Mouse (Mus musculus): ENCODE measurements around the gene Mat1a.
A peak's percentile ranks its signal among the peaks of the same experiment; 100 is the strongest.

The Mat1a gene

DNA sequence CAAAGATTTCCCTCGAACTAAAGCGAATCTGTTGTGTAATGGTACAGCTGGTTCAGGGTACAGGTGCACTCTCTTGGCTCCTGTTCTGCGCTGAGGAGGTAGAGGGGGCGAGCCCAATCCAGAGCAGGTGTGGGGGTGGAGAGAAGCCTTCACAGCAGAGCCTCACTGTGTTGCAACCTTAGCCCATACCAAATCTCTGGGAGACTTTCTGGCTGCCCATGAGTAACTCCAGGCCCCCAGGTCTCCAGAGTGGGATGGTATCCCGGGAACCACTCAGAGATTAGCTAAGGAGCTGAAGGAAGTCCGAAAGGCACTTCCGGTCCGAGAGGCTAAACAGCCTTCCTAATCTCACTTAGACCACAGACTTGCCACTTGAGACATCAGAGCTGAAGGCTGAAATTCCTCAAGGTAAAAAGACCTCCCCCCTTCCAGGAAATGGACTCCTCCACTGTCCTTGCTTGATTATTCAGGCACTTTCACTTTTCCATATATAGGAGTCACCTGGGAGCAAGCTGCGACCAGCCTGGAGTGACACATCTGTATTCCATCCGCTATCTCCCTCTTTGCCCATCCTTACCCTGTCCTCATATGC is at the start of gene Mat1a:
Gene Mat1a, plus strand, starts transcription at position 183 of the 592 bp plus-strand sequence.
- DNase-seq (ENCODE audit: low spot score in 2 of 2): no peak

DNA sequence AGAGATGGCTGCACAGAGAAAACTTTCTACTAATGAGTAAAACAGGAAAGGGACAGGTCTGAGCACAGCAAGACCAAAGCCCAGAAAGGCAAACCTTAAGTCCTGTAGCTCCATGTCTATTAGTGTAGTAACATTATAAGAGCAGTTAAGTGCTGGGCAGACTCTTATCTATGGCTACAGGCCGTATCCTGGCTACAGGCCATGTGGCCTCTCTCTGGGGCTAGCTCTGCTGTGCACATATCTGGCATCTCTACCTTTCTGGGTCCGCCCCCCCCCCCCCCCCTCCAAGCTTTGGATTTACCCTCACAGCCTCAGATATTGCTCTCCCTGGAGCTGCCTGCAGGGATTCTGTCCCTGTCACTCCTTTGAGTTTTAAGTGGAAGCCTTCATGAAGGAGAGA is 39.7 kb upstream of the Mat1a start:
- no peak for DNase-seq (ENCODE audit: low spot score in 2 of 2)

GRCm38 (mm10) chr14:41066416-41066815 is 38.4 kb upstream of the Mat1a start:
- DNase-seq (ENCODE audit: low spot score in 2 of 2): no peak

- no peak for DNase-seq (ENCODE audit: low spot score in 2 of 2)
These were observed 35.7 kb upstream of the Mat1a start, which contains the start of gene Dydc2 for GRCm38 (mm10) chr14:41069108-41069507. TSS of gene Dydc2 (minus strand) at chr14:41069208.

GRCm38 (mm10) chr14:41070343-41070742 is 34.5 kb upstream of the Mat1a start:
- DNase-seq (ENCODE audit: low spot score in 2 of 2): no peak

- peak; percentile 48 to 83 for DNase-seq (ENCODE audit: low spot score in 2 of 2)
These were observed 32.4 kb upstream of the Mat1a start, which contains the start of gene Dydc1 for GRCm38 (mm10) chr14:41072229-41072943. TSS of gene Dydc1 (plus strand) at chr14:41072911.

GRCm38 (mm10) chr14:41072944-41073275 is 31.9 kb upstream of the Mat1a start:
- DNase-seq (ENCODE audit: low spot score in 2 of 2): no peak

- no peak for DNase-seq (ENCODE audit: low spot score in 2 of 2)
These were observed 22.4 kb upstream of the Mat1a start for GRCm38 (mm10) chr14:41082408-41082807.

- DNase-seq (ENCODE audit: low spot score in 2 of 2): no peak
These were observed 17.3 kb upstream of the Mat1a start for GRCm38 (mm10) chr14:41087509-41087908.

- DNase-seq (ENCODE audit: low spot score in 2 of 2): peak in 1 of 2 experiments; percentile 25
These were observed 14.1 kb upstream of the Mat1a start for GRCm38 (mm10) chr14:41090777-41091176.

DNA sequence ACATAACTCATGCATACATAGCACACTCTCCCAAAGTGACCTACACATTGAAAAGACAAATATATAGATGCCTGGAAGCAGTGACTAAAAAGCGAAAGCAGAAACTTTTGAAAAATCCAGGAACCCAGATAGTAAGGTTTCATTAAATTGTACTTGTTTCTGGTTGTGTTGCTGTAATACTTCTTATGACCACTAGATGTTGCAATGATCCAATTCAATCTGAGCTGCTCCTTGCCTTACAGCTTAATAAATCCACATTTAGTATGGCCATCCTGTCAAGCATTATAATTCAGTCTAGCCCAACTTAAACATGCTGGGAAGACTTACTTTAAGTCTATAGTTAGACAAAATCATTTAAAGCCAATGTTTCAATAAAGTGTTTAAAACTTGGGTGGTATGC is 10.7 kb upstream of the Mat1a start:
- no peak for DNase-seq (ENCODE audit: low spot score in 2 of 2)

- no peak for DNase-seq (ENCODE audit: low spot score in 2 of 2)
These were observed 8.5 kb upstream of the Mat1a start for GRCm38 (mm10) chr14:41096296-41096860.

DNA sequence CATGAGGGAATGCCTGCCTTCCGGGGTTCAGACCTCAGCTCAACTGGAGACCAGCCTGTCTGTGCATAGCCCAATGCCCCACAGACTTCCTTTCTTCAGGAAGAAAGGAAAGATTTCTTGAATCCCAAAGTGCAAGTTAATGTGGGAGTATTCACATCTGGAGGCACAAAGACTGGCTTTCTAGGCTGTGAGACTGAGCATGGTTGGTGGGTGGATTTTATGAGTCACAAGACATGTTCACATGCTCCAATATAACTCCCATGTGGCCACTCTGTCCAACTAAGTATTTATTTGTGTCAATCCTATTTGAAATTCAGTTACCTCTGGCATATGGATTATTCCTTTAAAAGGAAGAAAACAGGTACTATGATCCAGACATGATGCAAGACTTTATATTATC is 6.1 kb upstream of the Mat1a start:
- DNase-seq (ENCODE audit: low spot score in 2 of 2): peak; percentile 7 to 40

GRCm38 (mm10) chr14:41100712-41101111 is 4.1 kb upstream of the Mat1a start:
- DNase-seq (ENCODE audit: low spot score in 2 of 2): no peak

- no peak for DNase-seq (ENCODE audit: low spot score in 2 of 2)
These were observed 3.6 kb upstream of the Mat1a start for GRCm38 (mm10) chr14:41101242-41101641.

GRCm38 (mm10) chr14:41102269-41102668 is 2.6 kb upstream of the Mat1a start:
- no peak for DNase-seq (ENCODE audit: low spot score in 2 of 2)

DNA sequence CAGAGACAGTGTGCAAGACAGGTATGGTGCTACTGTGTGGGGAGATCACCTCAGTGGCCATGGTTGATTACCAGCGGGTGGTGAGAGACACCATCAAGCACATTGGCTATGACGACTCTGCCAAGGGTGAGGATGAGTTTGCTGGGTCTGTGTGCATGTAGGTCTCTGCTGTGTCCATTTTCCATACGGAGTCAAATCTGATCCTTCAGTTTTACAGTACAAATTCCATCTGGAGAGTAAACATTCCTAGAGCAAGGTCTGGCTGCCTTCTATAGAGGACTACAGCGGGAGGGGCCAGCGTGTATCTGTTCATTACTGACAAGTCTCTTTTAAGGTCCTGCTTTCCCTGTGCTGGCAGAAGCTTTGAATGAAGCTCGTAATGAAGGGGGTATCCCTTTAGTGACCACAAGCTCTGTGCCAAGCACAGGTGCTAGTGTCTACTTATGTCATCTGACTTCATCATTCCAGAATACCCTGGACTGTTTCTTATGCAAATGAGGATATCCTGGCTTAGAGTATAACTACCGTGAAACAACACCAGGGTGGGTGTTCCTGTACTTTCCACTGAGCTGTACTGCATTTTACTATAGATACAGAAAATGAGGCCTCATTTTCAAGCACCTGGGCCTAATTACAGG is 6.3 kb downstream of the Mat1a start:
- no peak for DNase-seq (ENCODE audit: low spot score in 2 of 2)

DNA sequence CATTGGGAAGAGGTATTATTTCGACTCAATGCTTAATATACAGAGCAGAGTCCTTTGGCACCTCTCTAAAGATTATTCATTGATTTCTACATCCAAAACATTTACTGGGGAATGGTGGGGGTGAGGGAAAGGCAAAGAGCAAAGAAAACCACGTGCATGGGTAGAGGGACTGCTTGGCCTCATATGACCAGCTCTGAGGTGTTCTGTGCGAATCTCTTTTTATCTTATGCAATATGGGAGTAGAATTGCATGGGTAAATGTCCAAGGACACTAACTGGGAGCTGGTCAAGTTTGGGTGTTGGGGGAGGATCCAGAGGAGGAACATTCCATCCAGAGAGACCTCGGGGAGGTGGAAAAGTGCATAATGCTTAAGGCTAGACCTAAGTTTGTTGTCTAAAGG is 8.1 kb downstream of the Mat1a start:
- no peak for DNase-seq (ENCODE audit: low spot score in 2 of 2)

GRCm38 (mm10) chr14:41116271-41116670 is 11.4 kb downstream of the Mat1a start:
- DNase-seq (ENCODE audit: low spot score in 2 of 2): no peak

DNA sequence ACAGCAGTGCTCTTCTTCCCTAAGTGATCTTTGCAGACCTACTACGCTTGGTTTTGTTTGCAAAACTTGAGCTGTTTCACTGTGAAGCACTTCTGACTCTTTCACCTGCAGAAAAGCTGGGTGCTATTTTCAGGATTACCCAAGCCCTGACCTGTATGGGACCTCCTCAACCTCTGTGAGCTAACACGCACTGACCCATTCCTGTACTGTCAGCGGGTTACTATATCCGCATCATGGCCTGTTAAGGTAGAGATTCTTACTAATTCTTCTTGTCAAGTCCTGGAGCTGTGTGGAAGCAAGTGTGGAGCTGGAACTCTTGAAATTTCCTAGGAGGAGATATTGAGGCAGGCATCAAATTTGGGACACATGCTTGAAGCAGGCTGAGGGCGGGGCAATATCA is 19.8 kb downstream of the Mat1a start:
- DNase-seq (ENCODE audit: low spot score in 2 of 2): no peak

- peak in 1 of 2 experiments; percentile 19 for DNase-seq (ENCODE audit: low spot score in 2 of 2)
These were observed 23.2 kb downstream of the Mat1a start for GRCm38 (mm10) chr14:41127997-41128396.

DNA sequence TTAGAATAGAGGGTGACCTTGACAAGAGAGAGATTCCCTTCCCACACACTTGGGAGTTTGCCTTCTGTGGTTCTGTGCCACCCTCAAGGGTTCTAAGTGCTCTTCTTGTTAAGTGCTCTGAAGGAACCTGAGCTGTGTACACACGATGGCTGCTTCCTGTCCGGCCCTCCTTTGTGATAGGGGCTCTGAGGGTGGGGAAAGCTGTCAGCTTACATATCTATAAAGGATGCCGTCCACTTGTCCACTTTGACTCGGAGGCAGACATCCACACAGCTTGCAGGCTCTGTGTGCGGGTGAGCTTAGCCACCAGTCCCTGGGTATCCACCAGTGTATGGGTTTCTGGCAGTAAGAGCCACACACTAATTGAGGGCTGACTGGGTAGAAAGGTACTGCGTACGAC is 26.7 kb downstream of the Mat1a start, which contains the start of gene Sftpa1:
Gene Sftpa1, plus strand, starts transcription at position 243 of the 400 bp plus-strand sequence.
- DNase-seq (ENCODE audit: low spot score in 2 of 2): no peak

DNA sequence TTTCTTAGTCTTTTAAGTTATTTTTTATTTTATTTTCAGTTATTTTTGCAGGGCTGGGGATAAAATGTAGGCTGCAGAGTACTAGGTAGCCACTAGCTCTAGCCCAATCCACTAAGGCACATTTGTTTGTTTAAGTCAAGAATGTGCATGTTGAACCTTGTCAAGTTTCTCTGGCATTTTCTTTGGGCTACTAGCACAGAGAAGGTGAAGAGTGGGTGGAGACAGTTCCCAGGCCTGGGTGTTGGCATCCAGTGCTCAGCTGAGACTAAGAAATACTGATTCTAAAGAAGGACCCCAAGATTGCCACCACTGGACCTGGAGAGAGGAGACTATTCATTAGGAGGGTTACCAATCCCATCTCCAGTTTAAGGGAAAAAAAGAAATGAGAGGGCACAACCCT is 32.2 kb downstream of the Mat1a start:
- DNase-seq (ENCODE audit: low spot score in 2 of 2): no peak
